Mouse (Mus musculus): ENCODE measurements around the gene Nectin2. TPM values are rescaled to one million over a fixed set of nuclear protein-coding genes. Genes with fewer than 3 reads are reported as not detected.
A peak's percentile ranks its signal among the peaks of the same experiment; 100 is the strongest.

Nectin2 gene
- polyA plus RNA-seq, 1 experiment, result 4.7 TPM

DNA sequence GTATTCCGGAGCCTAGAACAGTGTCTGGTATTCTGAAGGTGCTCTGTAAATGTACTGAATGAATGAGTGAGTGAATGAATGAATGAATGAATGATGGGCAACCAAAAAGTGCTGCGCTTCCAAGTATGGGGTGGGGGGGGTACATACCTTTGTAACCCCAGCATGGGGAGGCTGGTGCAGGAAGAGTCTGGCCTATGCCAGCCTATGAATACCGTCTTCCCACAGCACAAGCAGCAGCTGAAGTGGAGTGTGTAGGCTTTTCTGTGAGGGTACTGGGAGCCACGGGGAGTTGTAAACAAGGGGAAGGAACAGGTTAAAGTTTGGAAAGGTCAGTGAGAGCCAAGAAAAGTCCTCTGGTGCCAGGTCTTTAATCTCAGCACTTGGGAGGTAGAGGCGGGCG lies 6.5 kb downstream of the Nectin2 start:
- WGBS, result 75% methylated on average over 6 of the region's 6 CpGs
- H3K4me3 ChIP-seq (replicated peaks; ENCODE audit: control insufficient read depth, low read depth, low read length), result no peak overlapping the region
- H3K4me1 ChIP-seq (ENCODE audit: control insufficient read depth, insufficient read depth, low read length), result no peaks in the 10 kb centered on the region
- no peak overlapping the region for H3K27ac ChIP-seq (ENCODE audit: control insufficient read depth, insufficient read depth, low read depth, low read length, poor library complexity)
- TF ChIP-seq POLR2A (IDR thresholded peaks at IDR 0.05; ENCODE audit: borderline replicate concordance, control insufficient read depth, low read depth, low read length) (no peak), CTCF (IDR thresholded peaks at IDR 0.05; ENCODE audit: control insufficient read depth, insufficient read depth, low read length) (no peak)

DNA sequence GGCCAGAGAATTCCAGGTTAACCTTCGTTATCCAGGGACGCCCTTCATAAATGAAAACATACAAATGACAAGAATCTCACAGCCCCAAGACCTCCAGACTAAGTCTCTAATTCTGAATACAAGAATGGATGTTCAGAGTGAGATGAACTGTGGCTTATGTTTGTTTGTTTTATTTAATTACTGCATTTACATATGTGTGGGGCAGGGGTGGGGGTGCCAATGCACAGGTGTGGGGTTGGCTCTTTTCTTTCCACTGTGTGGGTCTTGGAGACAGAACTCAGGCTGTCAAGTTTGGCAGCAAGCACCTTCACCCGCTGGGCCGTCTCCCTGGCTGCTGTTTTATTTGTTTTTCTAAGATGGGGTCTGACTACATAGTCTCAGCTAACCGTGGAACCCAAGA lies 7.8 kb downstream of the Nectin2 start:
- Histone ChIP-seq H3K4me1 (ENCODE audit: control insufficient read depth, insufficient read depth, low read length) (no peaks in the 10 kb centered on the region), H3K4me3 (replicated peaks; ENCODE audit: control insufficient read depth, low read depth, low read length) (no peak overlapping the region), H3K27ac (ENCODE audit: control insufficient read depth, insufficient read depth, low read depth, low read length, poor library complexity) (no peak overlapping the region)
- TF ChIP-seq POLR2A (IDR thresholded peaks at IDR 0.05; ENCODE audit: borderline replicate concordance, control insufficient read depth, low read depth, low read length) (no peak), CTCF (IDR thresholded peaks at IDR 0.05; ENCODE audit: control insufficient read depth, insufficient read depth, low read length) (no peak)
- WGBS, result 82% methylated on average over 5 of the region's 5 CpGs

DNA sequence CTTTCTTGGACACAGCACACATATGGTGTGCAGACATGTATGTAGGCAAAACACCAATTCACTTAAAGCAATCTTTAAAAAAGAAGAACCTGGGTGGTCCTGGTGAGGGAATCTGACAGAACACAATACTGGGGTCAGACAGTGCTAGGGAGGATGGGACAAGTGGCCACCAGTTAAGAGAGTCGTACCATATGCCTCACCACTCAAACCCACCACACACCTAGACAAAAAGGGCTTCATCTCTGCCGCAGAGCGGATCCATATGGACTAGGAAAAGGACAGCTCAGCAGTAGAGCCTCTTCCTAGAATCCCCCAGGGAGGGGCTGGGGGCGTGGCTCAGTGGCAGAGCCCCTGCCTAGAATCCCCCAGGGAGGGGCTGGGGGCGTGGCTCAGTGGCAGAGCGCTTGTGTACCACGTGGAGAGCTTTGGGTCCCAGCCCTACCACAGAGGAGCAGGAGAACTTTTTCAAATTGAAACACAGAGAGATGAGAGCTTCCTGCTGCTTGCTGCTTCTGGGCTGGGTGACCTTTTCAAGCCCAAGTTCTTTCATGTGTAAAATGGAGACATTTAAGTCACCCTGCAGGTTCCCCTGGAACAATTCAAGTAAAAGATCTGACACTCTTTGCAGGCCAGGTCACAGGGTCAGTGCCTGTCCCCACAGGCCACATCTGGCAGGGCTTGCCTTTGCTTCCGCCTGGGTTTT lies 8.8 kb downstream of the Nectin2 start:
- TF ChIP-seq CTCF (IDR thresholded peaks at IDR 0.05; ENCODE audit: control insufficient read depth, insufficient read depth, low read length) (no peak), POLR2A (IDR thresholded peaks at IDR 0.05; ENCODE audit: borderline replicate concordance, control insufficient read depth, low read depth, low read length) (no peak)
- WGBS, result 55% methylated on average over 8 of the region's 8 CpGs
- Histone ChIP-seq H3K4me3 (replicated peaks; ENCODE audit: control insufficient read depth, low read depth, low read length) (no peak overlapping the region), H3K4me1 (ENCODE audit: control insufficient read depth, insufficient read depth, low read length) (peaks cover 1% of the 10 kb centered on the region; the same call in 1 of the 2 replicates), H3K27ac (ENCODE audit: control insufficient read depth, insufficient read depth, low read depth, low read length, poor library complexity) (no peak overlapping the region)

- peaks cover 2% of the 10 kb centered on the region; the same call in 1 of the 2 replicates for H3K4me1 ChIP-seq (ENCODE audit: control insufficient read depth, insufficient read depth, low read length)
- 60% methylated on average over 11 of the region's 11 CpGs for WGBS
Observed at GRCm38 (mm10) chr7:19740269-19740668, 10.0 kb downstream of the Nectin2 start.

GRCm38 (mm10) chr7:19738771-19739170 lies 11.5 kb downstream of the Nectin2 start:
- Histone ChIP-seq H3K4me3 (replicated peaks; ENCODE audit: control insufficient read depth, low read depth, low read length) (no peak overlapping the region), H3K4me1 (ENCODE audit: control insufficient read depth, insufficient read depth, low read length) (peaks cover 2% of the 10 kb centered on the region; the same call in 1 of the 2 replicates), H3K27ac (ENCODE audit: control insufficient read depth, insufficient read depth, low read depth, low read length, poor library complexity) (no peak overlapping the region)
- TF ChIP-seq CTCF (IDR thresholded peaks at IDR 0.05; ENCODE audit: control insufficient read depth, insufficient read depth, low read length) (no peak), POLR2A (IDR thresholded peaks at IDR 0.05; ENCODE audit: borderline replicate concordance, control insufficient read depth, low read depth, low read length) (no peak)
- 84% methylated on average over 3 of the region's 3 CpGs for WGBS

More at GRCm38 (mm10) chr7:19740269-19740668, 10.0 kb downstream of the Nectin2 start:
- no peak overlapping the region for H3K4me3 ChIP-seq (replicated peaks; ENCODE audit: control insufficient read depth, low read depth, low read length)
- TF ChIP-seq POLR2A (IDR thresholded peaks at IDR 0.05; ENCODE audit: borderline replicate concordance, control insufficient read depth, low read depth, low read length) (no peak), CTCF (IDR thresholded peaks at IDR 0.05; ENCODE audit: control insufficient read depth, insufficient read depth, low read length) (peak; percentile 23; the same call in 1 of the 2 replicates)
- no peak overlapping the region for H3K27ac ChIP-seq (ENCODE audit: control insufficient read depth, insufficient read depth, low read depth, low read length, poor library complexity)

DNA sequence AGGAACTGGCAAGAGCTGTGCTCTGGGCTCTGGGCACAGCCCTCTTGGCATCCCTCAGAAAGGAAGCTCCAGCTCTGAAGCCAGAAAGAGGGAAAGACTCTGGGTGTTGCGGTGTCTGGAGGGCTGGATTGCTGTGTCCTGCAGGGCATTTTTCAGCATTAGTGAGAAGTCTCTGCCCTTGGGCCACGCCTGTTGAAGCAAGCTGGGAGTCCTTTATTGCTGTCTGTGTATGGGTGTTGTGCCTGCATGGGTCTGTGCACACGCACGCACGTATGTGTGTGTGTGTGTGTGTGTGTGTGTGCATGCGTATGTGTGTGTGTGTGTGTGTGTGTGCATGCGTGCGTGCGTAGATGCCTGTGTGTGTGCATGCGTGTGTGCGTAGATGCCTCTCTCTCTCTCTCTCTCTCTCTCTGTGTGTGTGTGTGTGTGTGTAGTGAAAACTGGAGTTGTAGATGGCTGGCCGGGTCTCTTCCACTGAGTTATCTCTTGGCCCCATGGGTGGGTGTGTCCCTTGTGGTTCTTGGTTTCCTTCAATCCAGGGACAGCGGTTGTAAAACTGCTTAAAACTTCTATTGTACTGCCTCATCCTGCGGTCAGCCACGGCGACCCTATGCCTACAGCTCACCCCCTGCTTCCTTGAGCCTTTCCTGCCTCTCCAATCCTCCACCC lies 13.8 kb downstream of the Nectin2 start:
- TF ChIP-seq POLR2A (IDR thresholded peaks at IDR 0.05; ENCODE audit: borderline replicate concordance, control insufficient read depth, low read depth, low read length) (no peak), CTCF (IDR thresholded peaks at IDR 0.05; ENCODE audit: control insufficient read depth, insufficient read depth, low read length) (no peak)
- 29% methylated on average over 16 of the region's 16 CpGs for WGBS
- H3K4me3 ChIP-seq (replicated peaks; ENCODE audit: control insufficient read depth, low read depth, low read length), result no peak overlapping the region
- H3K4me1 ChIP-seq (ENCODE audit: control insufficient read depth, insufficient read depth, low read length), result peaks cover 2% of the 10 kb centered on the region; the same call in 1 of the 2 replicates
- peak overlapping the region; percentile 37; the same call in 1 of the 2 replicates for H3K27ac ChIP-seq (ENCODE audit: control insufficient read depth, insufficient read depth, low read depth, low read length, poor library complexity)

DNA sequence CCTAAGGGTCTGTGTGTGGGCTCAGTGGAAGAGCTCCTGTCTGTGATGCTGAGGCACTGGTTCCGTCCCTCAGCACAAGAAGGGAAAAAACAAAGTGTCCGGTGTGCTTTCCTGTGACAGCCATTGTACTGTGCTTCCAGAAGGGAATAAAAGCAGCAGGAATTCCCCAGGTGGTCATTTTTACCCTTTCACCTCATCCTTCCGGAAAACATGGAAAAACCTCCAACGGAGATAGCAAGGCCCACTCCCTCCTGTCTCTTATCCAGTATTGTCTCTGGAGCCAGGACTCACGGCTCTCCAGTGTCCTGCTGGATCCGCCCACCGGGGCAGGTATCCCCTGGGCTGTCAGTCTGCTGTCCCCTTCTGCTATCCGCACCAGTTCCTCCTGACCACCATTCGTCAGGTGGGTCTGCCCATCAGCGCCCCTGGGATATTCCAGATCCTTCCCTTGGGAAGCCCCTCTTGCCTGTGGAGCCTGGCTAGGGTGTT lies 16.1 kb downstream of the Nectin2 start:
- WGBS, result 89% methylated on average over 10 of the region's 10 CpGs
- TF ChIP-seq CTCF (IDR thresholded peaks at IDR 0.05; ENCODE audit: control insufficient read depth, insufficient read depth, low read length) (no peak), POLR2A (IDR thresholded peaks at IDR 0.05; ENCODE audit: borderline replicate concordance, control insufficient read depth, low read depth, low read length) (no peak)
- H3K4me1 ChIP-seq (ENCODE audit: control insufficient read depth, insufficient read depth, low read length), result peaks cover 2% of the 10 kb centered on the region; the same call in 1 of the 2 replicates
- no peak overlapping the region for H3K27ac ChIP-seq (ENCODE audit: control insufficient read depth, insufficient read depth, low read depth, low read length, poor library complexity)
- no peak overlapping the region for H3K4me3 ChIP-seq (replicated peaks; ENCODE audit: control insufficient read depth, low read depth, low read length)

- TF ChIP-seq CTCF (IDR thresholded peaks at IDR 0.05; ENCODE audit: control insufficient read depth, insufficient read depth, low read length) (no peak), POLR2A (IDR thresholded peaks at IDR 0.05; ENCODE audit: borderline replicate concordance, control insufficient read depth, low read depth, low read length) (no peak)
- 80% methylated on average over 4 of the region's 4 CpGs for WGBS
- Histone ChIP-seq H3K4me1 (ENCODE audit: control insufficient read depth, insufficient read depth, low read length) (no peaks in the 10 kb centered on the region), H3K4me3 (replicated peaks; ENCODE audit: control insufficient read depth, low read depth, low read length) (no peak overlapping the region), H3K27ac (ENCODE audit: control insufficient read depth, insufficient read depth, low read depth, low read length, poor library complexity) (no peak overlapping the region)
Observed at GRCm38 (mm10) chr7:19726541-19726940, 23.7 kb downstream of the Nectin2 start.
